7 mouse cellular contexts compared by ENCODE assay signal in the genomic region with DNA sequence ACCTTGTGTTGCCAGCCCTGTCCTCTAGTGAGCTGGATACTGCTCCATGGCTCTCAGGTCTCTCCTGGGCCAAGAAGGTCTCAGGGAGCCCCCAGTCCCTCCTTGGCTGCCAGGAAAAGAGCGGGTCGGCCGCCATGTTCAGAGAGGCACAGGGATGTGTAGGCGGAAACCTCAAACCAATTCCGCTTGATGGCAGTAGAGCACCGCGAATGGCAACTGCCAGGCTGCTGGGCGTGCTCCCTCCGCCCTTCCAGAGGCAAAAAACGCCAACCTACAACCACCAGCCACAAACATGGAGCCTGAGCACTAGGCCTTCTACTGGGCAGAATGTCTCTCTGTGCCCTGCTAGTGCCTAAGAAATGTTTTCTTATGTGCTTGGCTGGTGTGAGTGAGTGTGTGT.
DNase-seq lines count a peak whose midpoint lies in the region; ATAC-seq lines count a peak whose summit lies in the region.
"Not testable (repeated sequence)": the region's sequence is repeated elsewhere in the genome, so short reads cannot be mapped to it uniquely, and the experiment has no call there.

No protein-coding gene starts in this region.

- not testable (repeated sequence) for H3K27me3 ChIP-seq in intestine, embryonic 14.5 days (replicated peaks; ENCODE audit: control insufficient read depth, insufficient read depth, low read length); limb, embryonic 11.5 days (ENCODE audit: control insufficient read depth, insufficient read depth, low read length); midbrain, embryonic 11.5 days (ENCODE audit: control insufficient read depth, insufficient read depth, low read length)

- peak; percentile 82 for DNase-seq in adrenal gland, adult 2 months
- DNase-seq in embryo, embryonic 11 days, result peak; percentile 6
- DNase-seq in gastrocnemius, postnatal 25 days, result peak; percentile 69
- peak; percentile 60 for DNase-seq in intestine, embryonic 14.5 days (ENCODE audit: low spot score)
- DNase-seq in limb, embryonic 11.5 days (ENCODE audit: low spot score), result peak; percentile 53
- DNase-seq in midbrain, embryonic 11.5 days (ENCODE audit: low spot score, missing footprints), result peak; percentile 87
- peak; percentile 43 for DNase-seq in retina, adult 2 months (ENCODE audit: low read depth, low spot score)

- not testable (repeated sequence) for H3K9ac ChIP-seq in intestine, embryonic 14.5 days (ENCODE audit: low read length); limb, embryonic 11.5 days (ENCODE audit: low read length); midbrain, embryonic 11.5 days (ENCODE audit: low read length)

- ATAC-seq in intestine, embryonic 14.5 days (replicated peaks; ENCODE audit: low FRiP score, low TSS enrichment, low read depth); limb, embryonic 11.5 days (ENCODE audit: insufficient number of reproducible peaks, low FRiP score, low TSS enrichment, low read depth); midbrain, embryonic 11.5 days (ENCODE audit: low FRiP score): not testable (repeated sequence)

- H3K4me3 ChIP-seq in intestine, embryonic 14.5 days (ENCODE audit: low read depth, low read length); limb, embryonic 11.5 days (ENCODE audit: low read depth, low read length); midbrain, embryonic 11.5 days (ENCODE audit: low read depth, low read length): not testable (repeated sequence)

- H3K4me2 ChIP-seq in intestine, embryonic 14.5 days (ENCODE audit: low read length); limb, embryonic 11.5 days (ENCODE audit: low read depth, severe bottlenecking); midbrain, embryonic 11.5 days: not testable (repeated sequence)

- H3K36me3 ChIP-seq in intestine, embryonic 14.5 days (ENCODE audit: control insufficient read depth, insufficient read depth, low read length); limb, embryonic 11.5 days (ENCODE audit: control insufficient read depth, insufficient read depth, low read length); midbrain, embryonic 11.5 days (ENCODE audit: control insufficient read depth, insufficient read depth, low read length): not testable (repeated sequence)

- WGBS in intestine, embryonic 14.5 days, result 75% methylated on average over 7 of the region's 10 CpGs
- WGBS in limb, embryonic 11.5 days, result 72% methylated on average over 9 of the region's 10 CpGs
- 63% methylated on average over 10 of the region's 10 CpGs for WGBS in midbrain, embryonic 11.5 days

- H3K9me3 ChIP-seq in intestine, embryonic 14.5 days (ENCODE audit: control insufficient read depth, low read length); limb, embryonic 11.5 days (ENCODE audit: control insufficient read depth, low read length); midbrain, embryonic 11.5 days (ENCODE audit: control insufficient read depth, low read length): not testable (repeated sequence)

- not testable (repeated sequence) for H3K4me1 ChIP-seq in intestine, embryonic 14.5 days (replicated peaks; ENCODE audit: control insufficient read depth, insufficient read depth, low read length); limb, embryonic 11.5 days (ENCODE audit: control insufficient read depth, insufficient read depth, low read length); midbrain, embryonic 11.5 days (ENCODE audit: control insufficient read depth, insufficient read depth, low read length)

- H3K27ac ChIP-seq in intestine, embryonic 14.5 days (ENCODE audit: low read depth); limb, embryonic 11.5 days (replicated peaks; ENCODE audit: low read depth, low read length); midbrain, embryonic 11.5 days (ENCODE audit: low read depth, low read length): not testable (repeated sequence)

Comparison
In these comparisons a context has a peak if more than half of its experiments do, and no peak if none do; other contexts are left out.
1. DNase-seq: peak in every context shown above with its lines; median percentile 87 in midbrain, embryonic 11.5 days; 82 in adrenal gland, adult 2 months; 69 in gastrocnemius, postnatal 25 days; 60 in intestine, embryonic 14.5 days; 53 in limb, embryonic 11.5 days; 43 in retina, adult 2 months; 6 in embryo, embryonic 11 days.